Mouse (Mus musculus) kidney, adult 2 months (tissue): ENCODE data around the gene Med14. TPM values are rescaled to one million over a fixed set of nuclear protein-coding genes. Genes with fewer than 3 reads are reported as not detected.

ENCODE experiments used
- DNase-seq: peaks from one replicate; pipeline ENCODE4 v3.0.0; 2021
- H3K27ac ChIP-seq: fragments of 200-500 bp; 2 replicates; pipeline ENCODE4 v1.5.1; 2012; ENCODE audit warnings: low read depth, low read length, control low read depth, inconsistent platforms; ENCODE audit not compliant: insufficient read depth
- H3K27me3 ChIP-seq: fragments of 200-500 bp; replicated peaks from 2 replicates; pipeline ENCODE4 v1.6.1; 2012; ENCODE audit warnings: mild to moderate bottlenecking, moderate library complexity, low read length, inconsistent platforms; ENCODE audit not compliant: control insufficient read depth, insufficient read depth
- H3K36me3 ChIP-seq: fragments of 200-500 bp; 2 replicates; pipeline ENCODE4 v1.6.1; 2012; ENCODE audit warnings: mild to moderate bottlenecking, moderate library complexity, low read length, inconsistent platforms; ENCODE audit not compliant: control insufficient read depth, insufficient read depth
- H3K4me1 ChIP-seq: fragments of 200-500 bp; 2 replicates; pipeline ENCODE4 v1.6.1; 2011; ENCODE audit warnings: low read length; ENCODE audit not compliant: control insufficient read depth, insufficient read depth
- H3K4me3 ChIP-seq: fragments of 200-500 bp; 2 replicates; pipeline ENCODE4 v1.5.1; 2011; ENCODE audit warnings: mild to moderate bottlenecking, low read depth, low read length, control low read depth; ENCODE audit not compliant: insufficient read depth
- CTCF ChIP-seq: fragments of 200-500 bp; conservative IDR thresholded peaks from 2 replicates; pipeline ENCODE4 v1.5.1; 2011; ENCODE audit warnings: low read depth, mild to moderate bottlenecking, control low read depth, low read length, moderate library complexity, mixed read lengths; ENCODE audit not compliant: insufficient read depth, insufficient read length
- POLR2A ChIP-seq: fragments of 200-500 bp; IDR thresholded peaks from one replicate; pipeline ENCODE4 v1.6.1; 2011; ENCODE audit warnings: low read depth, low read length, control low read depth
- WGBS: fragments of 180-500 bp; shearing (Covaris S2); methylation state at CpG from one replicate; pipeline ENCODE4 v1.1.7; 2018; 5-methylcytosine and 5-hydroxymethylcytosine counted together
- polyA plus RNA-seq: library from polyadenylated mRNA; depleted of rRNA; stranded (reverse); fragments of >200 nt; gene quantifications from 2 replicates; pipeline ENCODE4 v1.2.3, GENCODE M21; 2012

Gene Med14
- polyA plus RNA-seq, 1 experiment = 17.4 TPM

DNA sequence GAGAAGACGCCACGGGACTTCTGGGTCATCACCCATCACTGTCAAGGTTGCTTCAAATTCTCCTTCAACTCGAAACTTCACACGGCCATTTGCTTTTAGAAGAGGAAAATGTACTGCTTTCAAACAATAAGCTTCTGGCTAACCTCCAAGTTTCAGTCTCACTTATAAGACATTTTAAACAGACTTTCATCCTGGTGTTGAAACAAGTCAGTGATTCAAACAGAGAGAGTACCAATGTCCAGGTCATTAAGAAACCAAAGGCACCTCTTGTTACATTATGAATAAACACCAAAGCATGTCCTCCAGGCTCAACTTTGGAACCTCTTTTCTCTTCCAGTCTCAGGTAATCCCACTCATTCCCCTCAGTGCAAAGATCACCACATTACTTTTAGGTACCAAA lies 14.0 kb downstream of the Med14 start:
- WGBS = 48% methylated on average over 4 of the region's 4 CpGs
- Histone ChIP-seq H3K36me3 (no peaks in the 10 kb centered on the region), H3K4me1 (no peaks in the 10 kb centered on the region), H3K27ac (no peak overlapping the region), H3K4me3 (no peak overlapping the region), H3K27me3 (no peaks in the 10 kb centered on the region)
- DNase-seq = peak; percentile 34
- TF ChIP-seq CTCF = no peak
- no peak for TF ChIP-seq POLR2A

DNA sequence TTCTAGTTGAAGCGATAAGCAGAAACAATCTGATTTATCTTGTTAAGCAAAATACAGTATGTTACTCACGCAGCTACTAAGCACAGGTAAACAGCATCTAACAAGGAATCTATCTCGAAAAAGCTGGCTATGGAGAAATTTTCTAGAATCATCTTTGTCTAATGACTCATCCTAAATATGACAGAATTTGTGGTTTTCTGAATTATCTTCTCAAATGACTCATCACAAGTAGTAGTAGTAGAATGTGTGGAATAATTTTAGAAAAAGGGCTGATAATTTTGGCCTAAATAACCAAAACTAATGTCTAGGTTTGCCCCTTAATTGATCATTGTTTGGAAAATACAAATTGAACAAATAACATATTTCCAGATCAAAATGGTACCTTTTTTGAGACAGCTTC lies 15.1 kb downstream of the Med14 start:
- H3K36me3 ChIP-seq = no peaks in the 10 kb centered on the region
- H3K27ac ChIP-seq = no peak overlapping the region
- H3K4me1 ChIP-seq = no peaks in the 10 kb centered on the region
- WGBS = 95% methylated on average over 3 of the region's 3 CpGs
- no peaks in the 10 kb centered on the region for H3K27me3 ChIP-seq
- no peak overlapping the region for H3K4me3 ChIP-seq
- TF ChIP-seq CTCF = no peak
- TF ChIP-seq POLR2A = no peak
- no peak for DNase-seq

DNA sequence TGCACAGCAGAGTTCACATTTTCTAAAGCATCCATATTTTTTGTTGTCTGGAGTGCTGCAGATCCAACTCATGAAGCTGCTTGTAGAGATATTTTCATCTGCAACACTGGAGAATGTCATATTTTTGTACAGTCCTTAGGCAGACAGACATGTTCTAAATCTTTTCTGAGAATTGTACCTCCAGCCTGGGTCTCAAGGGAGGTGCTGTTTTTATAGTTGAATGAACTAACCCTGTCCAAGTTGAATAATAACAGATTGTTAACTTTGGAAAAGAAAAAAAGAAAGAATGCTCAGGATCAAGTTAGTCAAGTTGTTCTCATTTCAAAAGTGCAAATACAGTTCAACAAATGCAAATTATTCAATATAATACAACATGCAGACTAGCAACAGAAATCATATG lies 21.5 kb downstream of the Med14 start:
- peak; percentile 57 for DNase-seq
- Histone ChIP-seq H3K4me1 (no peaks in the 10 kb centered on the region), H3K36me3 (no peaks in the 10 kb centered on the region; the same call in 1 of the 2 replicates), H3K27ac (peak overlapping the region; percentile 60), H3K27me3 (no peaks in the 10 kb centered on the region), H3K4me3 (no peak overlapping the region)
- TF ChIP-seq POLR2A = no peak
- no peak for TF ChIP-seq CTCF

GRCm38 (mm10) chrX:12716036-12716435 lies 45.8 kb downstream of the Med14 start:
- Histone ChIP-seq H3K27me3 (no peaks in the 10 kb centered on the region), H3K4me1 (no peaks in the 10 kb centered on the region), H3K4me3 (no peak overlapping the region), H3K27ac (peak overlapping the region; percentile 52; the same call in 1 of the 2 replicates), H3K36me3 (peaks cover 1% of the 10 kb centered on the region; the same call in 1 of the 2 replicates)
- no peak for TF ChIP-seq CTCF
- TF ChIP-seq POLR2A = no peak
- 57% methylated on average over 4 of the region's 4 CpGs for WGBS
- DNase-seq = peak; percentile 58

DNA sequence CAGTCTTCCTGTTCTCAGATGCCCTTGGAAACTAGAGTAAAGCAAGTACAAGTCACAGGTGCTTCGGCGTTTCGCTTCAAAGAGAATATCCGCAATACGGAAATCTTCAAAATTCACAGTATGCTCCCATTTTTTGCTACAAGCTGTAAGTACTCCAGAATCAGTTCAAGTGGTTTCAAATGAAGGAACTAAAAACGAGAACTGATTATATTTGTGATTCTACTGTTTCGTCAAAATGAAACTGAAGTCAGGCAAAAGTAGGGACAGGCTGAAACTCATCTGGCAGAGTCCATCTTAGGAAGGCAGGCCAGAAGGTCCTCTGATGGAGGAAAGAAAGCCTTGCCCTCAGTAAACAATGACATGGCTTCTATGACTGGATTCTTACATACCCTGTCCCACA lies 48.1 kb downstream of the Med14 start:
- 95% methylated on average over 7 of the region's 7 CpGs for WGBS
- H3K4me3 ChIP-seq = no peak overlapping the region
- H3K27me3 ChIP-seq = no peaks in the 10 kb centered on the region
- no peak for DNase-seq
- H3K4me1 ChIP-seq = no peaks in the 10 kb centered on the region
- H3K36me3 ChIP-seq = peaks cover 1% of the 10 kb centered on the region
- no peak overlapping the region for H3K27ac ChIP-seq
- no peak for TF ChIP-seq CTCF
- no peak for TF ChIP-seq POLR2A

DNA sequence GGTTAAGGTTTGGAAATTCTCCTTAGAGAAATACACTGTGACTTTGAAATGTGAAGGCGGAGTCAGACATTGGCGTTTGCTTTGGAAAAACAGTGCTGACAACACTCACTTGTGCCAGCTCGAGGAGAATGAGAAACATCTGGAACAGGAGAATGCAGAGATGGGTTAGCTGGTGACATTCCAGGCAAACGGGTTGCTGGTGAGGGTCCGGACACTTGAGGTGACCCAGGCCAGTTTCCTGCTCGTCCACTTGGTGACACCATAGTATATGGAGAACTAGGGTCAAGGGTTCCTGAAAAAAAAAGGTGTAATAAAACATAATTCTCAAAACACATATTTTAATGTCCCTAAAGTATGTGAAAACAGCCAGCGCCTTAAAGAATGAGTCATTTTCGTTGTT lies 75.0 kb downstream of the Med14 start:
- no peak overlapping the region for H3K4me3 ChIP-seq
- no peaks in the 10 kb centered on the region for H3K4me1 ChIP-seq
- 0 out of 2 replicates have a peak, but pooled peaks cover 2% of the 10 kb centered on the region for H3K36me3 ChIP-seq
- no peak for DNase-seq
- H3K27ac ChIP-seq = no peak overlapping the region
- WGBS = 60% methylated on average over 8 of the region's 8 CpGs
- no peaks in the 10 kb centered on the region for H3K27me3 ChIP-seq
- TF ChIP-seq CTCF = no peak
- no peak for TF ChIP-seq POLR2A

- Histone ChIP-seq H3K27ac (no peak overlapping the region), H3K36me3 (0 out of 2 replicates have a peak, but pooled peaks cover 2% of the 10 kb centered on the region), H3K4me3 (no peak overlapping the region), H3K27me3 (no peaks in the 10 kb centered on the region), H3K4me1 (no peaks in the 10 kb centered on the region)
- TF ChIP-seq CTCF = no peak
- TF ChIP-seq POLR2A = no peak
- no peak for DNase-seq
Measured at GRCm38 (mm10) chrX:12686071-12686470, 75.8 kb downstream of the Med14 start.

- no peak overlapping the region for H3K27ac ChIP-seq
- 10% methylated on average over 6 of the region's 6 CpGs for WGBS
Measured at GRCm38 (mm10) chrX:12677396-12677795, 84.5 kb downstream of the Med14 start.

More at GRCm38 (mm10) chrX:12677396-12677795, 84.5 kb downstream of the Med14 start:
- H3K36me3 ChIP-seq = no peaks in the 10 kb centered on the region
- peak; percentile 64 for DNase-seq
- no peak for TF ChIP-seq POLR2A
- peak; percentile 26; the same call in 1 of the 2 replicates for TF ChIP-seq CTCF
- no peaks in the 10 kb centered on the region for H3K4me1 ChIP-seq
- no peaks in the 10 kb centered on the region for H3K27me3 ChIP-seq
- no peak overlapping the region for H3K4me3 ChIP-seq
